Mouse (Mus musculus) E14TG2a.4 (cell line): ENCODE measurements around the gene Tfpi.

Experiments
- CTCF ChIP-seq: conservative IDR thresholded peaks from 2 replicates; pipeline ENCODE4 v1.5.1; 2014; ENCODE audit warnings: low read length
- NANOG ChIP-seq: IDR thresholded peaks from 2 replicates; pipeline ENCODE4 v1.6.1; 2014; ENCODE audit warnings: borderline replicate concordance, low read length, mixed read lengths
- POU5F1 ChIP-seq: IDR thresholded peaks from 2 replicates; pipeline ENCODE4 v1.6.1; 2014; ENCODE audit warnings: low read length, borderline replicate concordance

DNA sequence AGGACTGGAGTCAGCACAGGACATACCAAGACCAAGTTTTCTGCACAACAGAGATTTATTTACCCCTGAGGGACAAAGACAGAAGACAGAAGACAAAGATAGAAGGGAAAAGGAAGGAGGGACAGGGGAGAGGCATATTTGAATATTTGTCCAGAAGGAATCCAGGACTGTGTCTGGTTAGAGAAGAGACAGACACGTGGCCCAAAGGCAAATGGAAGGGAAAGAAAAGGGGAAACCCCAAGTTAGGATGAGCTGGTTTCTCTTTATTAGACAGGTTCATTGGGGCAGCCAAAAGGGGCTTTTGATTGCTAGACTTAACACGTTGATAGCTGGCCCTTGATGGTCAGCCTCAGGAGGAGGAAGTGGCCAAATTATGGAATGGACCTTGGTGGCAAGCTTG is 34.9 kb upstream of the Tfpi start:
- no peak for TF ChIP-seq CTCF
- no peak for TF ChIP-seq NANOG
- TF ChIP-seq POU5F1: no peak
